Mouse (Mus musculus): Measurements from ENCODE around the gene Porcn.

DNA sequence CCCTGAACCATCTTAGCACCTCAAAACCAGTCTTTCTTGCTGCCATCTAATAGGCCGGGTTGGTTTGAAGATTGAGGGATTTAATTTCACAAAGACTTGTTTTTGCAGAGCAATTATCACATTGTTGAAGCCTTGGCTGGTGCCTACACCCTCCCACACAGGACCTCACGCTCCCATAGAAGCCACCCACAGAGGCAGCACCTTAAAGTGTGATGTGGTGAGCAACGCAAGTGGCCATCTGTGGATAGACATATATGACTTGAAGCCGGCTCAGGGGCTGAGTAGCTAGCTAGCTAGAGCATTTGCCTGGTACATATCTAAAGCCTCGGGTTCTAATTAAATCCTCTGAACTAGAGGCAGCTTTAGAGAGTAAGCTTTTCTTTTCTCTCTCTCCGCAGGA is 11.1 kb upstream of the Porcn start:
- TF ChIP-seq CTCF (IDR thresholded peaks at IDR 0.05; ENCODE audit: borderline replicate concordance, control insufficient read depth, extremely low read depth, insufficient read depth, low read length, poor library complexity) (no peak), POLR2A (IDR thresholded peaks at IDR 0.05; ENCODE audit: control insufficient read depth, extremely low read depth, insufficient read depth, low read length, poor library complexity) (no peak)
